22 mouse cellular contexts compared by ENCODE assay signal in the genomic region with DNA sequence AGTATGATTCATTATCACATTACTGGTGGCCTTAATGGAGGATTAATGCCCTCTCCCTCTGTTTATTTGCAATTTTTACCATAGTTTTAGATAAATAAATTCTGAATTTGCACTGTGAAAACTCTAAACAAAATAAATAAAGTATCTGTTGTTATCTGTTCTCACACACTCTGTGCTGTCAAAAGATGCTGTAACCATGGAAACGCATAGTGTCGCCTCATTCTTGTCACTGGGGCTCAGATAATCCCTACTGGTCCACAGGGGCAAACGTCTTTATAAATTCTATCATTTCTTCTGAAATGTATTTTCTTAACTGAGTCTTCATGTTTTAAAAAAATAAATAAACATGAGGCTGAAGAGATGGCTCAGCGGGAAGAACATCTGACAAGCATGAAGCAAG. TPM values are rescaled to one million over a fixed set of nuclear protein-coding genes. Genes with fewer than 3 reads are reported as not detected.
"Had no signal": no experiment of that assay in that cellular context is flagged by ENCODE, and none has a peak within 500 bp of the region (broad histone marks: within the 10 kb centered on the region; RNA-seq: fewer than 3 reads in every experiment).

No protein-coding gene starts in this region.

- H3K27me3 ChIP-seq: liver, embryonic 15.5 days; lung, embryonic 15.5 days; midbrain, embryonic 15.5 days; neural tube, embryonic 12.5 days; stomach, embryonic 15.5 days had no signal

- H3K4me1 ChIP-seq: liver, embryonic 15.5 days; lung, embryonic 15.5 days; midbrain, embryonic 15.5 days; stomach, embryonic 15.5 days had no signal

- H3K27ac ChIP-seq: liver, embryonic 15.5 days; lung, embryonic 15.5 days; macrophage; midbrain, embryonic 15.5 days; neural tube, embryonic 12.5 days; stomach, embryonic 15.5 days; stomach, postnatal 0 days had no signal

- ATAC-seq: liver, postnatal 0 days; lung, postnatal 0 days; midbrain, embryonic 15.5 days had no signal

- H3K9me3 ChIP-seq: liver, embryonic 15.5 days; lung, embryonic 15.5 days; midbrain, embryonic 15.5 days; neural tube, embryonic 12.5 days; stomach, embryonic 15.5 days had no signal

- DNase-seq: liver, postnatal 0 days; lung, adult 2 months; lung, postnatal 14 days; lung, postnatal 36 days; right cerebral cortex, postnatal 14 days; thymus, adult 2 months; thymus, postnatal 25 days; thymus, postnatal 4 days had no signal

- H3K36me3 ChIP-seq: liver, embryonic 15.5 days; lung, embryonic 15.5 days; midbrain, embryonic 15.5 days; neural tube, embryonic 12.5 days; stomach, embryonic 15.5 days had no signal

- H3K9ac ChIP-seq: liver, embryonic 15.5 days; liver, postnatal 0 days; lung, embryonic 15.5 days; midbrain, embryonic 15.5 days; neural tube, embryonic 12.5 days; stomach, embryonic 15.5 days had no signal

- H3K4me3 ChIP-seq: liver, embryonic 15.5 days; lung, embryonic 15.5 days; megakaryocyte, embryonic 14.5 days; midbrain, embryonic 15.5 days; neural tube, embryonic 12.5 days; stomach, embryonic 15.5 days had no signal

- H3K4me2 ChIP-seq: liver, embryonic 15.5 days; lung, embryonic 15.5 days; midbrain, embryonic 11.5 days; midbrain, embryonic 15.5 days; neural tube, embryonic 12.5 days; stomach, embryonic 15.5 days had no signal

RNA-seq across cellular contexts. Expression of gene Guca2b, which starts 51.5 kb away (rescaled TPM):
- total RNA-seq: megakaryocyte progenitor cell, adult 5-6 weeks; monocyte, adult 5-6 weeks; neutrophil, adult 5-6 weeks had no signal
- polyA plus RNA-seq: liver, postnatal 0 days; lung, adult 2 months; lung, embryonic 15.5 days; lung, postnatal 0 days; macrophage; midbrain, embryonic 11.5 days; midbrain, embryonic 15.5 days; neural tube, embryonic 12.5 days; neural tube, embryonic 14.5 days had no signal
